Mouse (Mus musculus) hindbrain, embryonic 11.5 days (tissue): ENCODE data around the gene Reep6. TPM values are rescaled to one million over a fixed set of nuclear protein-coding genes. Genes with fewer than 3 reads are reported as not detected.
A peak's percentile ranks its signal among the peaks of the same experiment; 100 is the strongest.

Source experiments
- ATAC-seq: fragments of 200-750 bp; cut with Nextera tagmentation; 2 replicates; pipeline ENCODE4 v1.8.0; 2017; ENCODE audit warnings: mild to moderate bottlenecking, moderate TSS enrichment, moderate library complexity; ENCODE audit not compliant: low FRiP score
- DNase-seq: peaks from one replicate; pipeline ENCODE4 v3.0.0-alpha.2; 2015; ENCODE audit warnings: low spot score
- H3K27ac ChIP-seq: fragments of 300-500 bp; sonication (generic); 2 replicates; pipeline ENCODE4 v1.5.1; 2014; ENCODE audit warnings: mild to moderate bottlenecking, low read depth, low read length
- H3K27me3 ChIP-seq: fragments of 300-500 bp; sonication (generic); 2 replicates; pipeline ENCODE4 v1.6.1; 2014; ENCODE audit warnings: mild to moderate bottlenecking, low read length, moderate library complexity, mixed read lengths; ENCODE audit not compliant: control insufficient read depth, insufficient read depth
- H3K36me3 ChIP-seq: fragments of 300-500 bp; sonication (generic); 2 replicates; pipeline ENCODE4 v1.6.1; 2014; ENCODE audit warnings: mild to moderate bottlenecking, low read length, moderate library complexity, mixed read lengths; ENCODE audit not compliant: control insufficient read depth, insufficient read depth
- H3K4me1 ChIP-seq: fragments of 300-500 bp; sonication (generic); replicated peaks from 2 replicates; pipeline ENCODE4 v1.6.1; 2014; ENCODE audit warnings: low read length, mixed read lengths; ENCODE audit not compliant: control insufficient read depth, insufficient read depth
- H3K4me2 ChIP-seq: fragments of 300-500 bp; sonication (generic); replicated peaks from 2 replicates; pipeline ENCODE4 v1.6.1; 2014; ENCODE audit warnings: mild to moderate bottlenecking, low read depth, low read length
- H3K4me3 ChIP-seq: fragments of 300-500 bp; sonication (generic); 2 replicates; pipeline ENCODE4 v1.5.1; 2014; ENCODE audit warnings: low read depth, low read length
- H3K9ac ChIP-seq: fragments of 300-500 bp; sonication (generic); 2 replicates; pipeline ENCODE4 v1.6.1; 2014; ENCODE audit warnings: low read depth, low read length
- H3K9me3 ChIP-seq: fragments of 300-500 bp; sonication (generic); 2 replicates; pipeline ENCODE4 v1.6.1; 2016; ENCODE audit warnings: low read length; ENCODE audit not compliant: control insufficient read depth
- WGBS: fragments of 180-500 bp; shearing (Covaris S2); extraction: QIAGEN DNeasy Blood & Tissue Kit; methylation state at CpG from one replicate; pipeline ENCODE4 v1.1.7; 2014; 5-methylcytosine and 5-hydroxymethylcytosine counted together
- polyA plus RNA-seq: library from polyadenylated mRNA; unstranded; fragments of >200 nt; fragmentation: Nextera tagmentation; extraction: Ambion mirVana; gene quantifications from 2 replicates; pipeline ENCODE4 v1.2.1, GENCODE M21; 2014

The Reep6 gene
- polyA plus RNA-seq, 1 experiment from 2014 or later, result 3.7 TPM

DNA sequence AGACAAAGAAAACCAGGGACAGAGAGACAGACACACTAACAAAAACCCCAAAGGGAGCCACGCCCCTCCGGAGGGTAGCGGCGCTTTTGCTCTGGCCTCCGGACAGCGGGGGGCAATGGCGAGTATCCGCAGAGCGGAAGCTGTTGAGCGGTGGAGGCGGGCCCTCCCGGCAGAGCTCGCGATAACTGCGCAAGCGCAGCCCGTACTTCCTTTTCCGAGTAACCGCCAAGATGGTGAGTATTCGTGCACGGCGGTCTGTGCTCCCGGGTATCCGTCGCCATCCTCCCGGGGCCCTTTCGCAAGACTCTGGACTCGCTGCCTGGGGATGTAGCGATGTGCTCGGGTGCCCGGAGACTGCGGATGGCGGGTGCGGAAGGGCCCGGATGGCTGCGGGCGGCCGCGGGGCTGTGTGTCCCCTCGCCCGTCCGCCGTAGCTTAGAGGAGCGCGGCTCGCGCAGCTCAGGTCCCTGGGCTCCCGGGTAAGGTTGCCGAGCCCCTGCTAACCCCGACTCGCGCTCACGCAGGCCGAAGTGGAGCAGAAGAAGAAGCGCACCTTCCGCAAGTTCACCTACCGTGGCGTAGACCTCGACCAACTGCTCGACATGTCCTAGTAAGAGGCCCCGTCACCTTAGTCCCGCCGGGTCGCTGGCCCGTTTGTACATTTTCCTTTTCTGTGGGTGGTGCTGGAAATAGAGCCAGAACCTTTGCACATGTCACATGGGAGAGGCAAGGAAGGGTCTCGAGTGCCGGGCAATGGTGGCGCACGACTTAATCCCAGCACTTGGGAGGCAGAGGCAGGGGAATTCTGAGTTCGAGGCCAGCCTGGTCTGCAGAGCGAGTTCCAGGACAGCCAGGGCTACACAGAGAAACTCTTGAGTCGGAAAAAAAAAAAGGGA, 37.3 kb upstream of the Reep6 start, which contains the start of gene Rps15:
TSS of gene Rps15 (plus strand) at position 203 of the 896 bp plus-strand sequence.
- H3K27me3 ChIP-seq, result no peaks in the 10 kb centered on the region
- H3K9me3 ChIP-seq, result no peaks in the 10 kb centered on the region
- peak within 1 kb of the TSS; percentile 95 for H3K4me3 ChIP-seq
- ATAC-seq (peak; percentile 77), DNase-seq (peak; percentile 98)
- peaks cover 10% of the 10 kb centered on the region for H3K36me3 ChIP-seq
- WGBS, result under 1% methylated on average over 72 of the region's 72 CpGs
- peak within 1 kb of the TSS; percentile 96 for H3K4me2 ChIP-seq
- peak within 1 kb of the TSS; percentile 90 for H3K27ac ChIP-seq
- peak within 1 kb of the TSS; percentile 99 for H3K9ac ChIP-seq
- peaks cover 17% of the 10 kb centered on the region for H3K4me1 ChIP-seq

DNA sequence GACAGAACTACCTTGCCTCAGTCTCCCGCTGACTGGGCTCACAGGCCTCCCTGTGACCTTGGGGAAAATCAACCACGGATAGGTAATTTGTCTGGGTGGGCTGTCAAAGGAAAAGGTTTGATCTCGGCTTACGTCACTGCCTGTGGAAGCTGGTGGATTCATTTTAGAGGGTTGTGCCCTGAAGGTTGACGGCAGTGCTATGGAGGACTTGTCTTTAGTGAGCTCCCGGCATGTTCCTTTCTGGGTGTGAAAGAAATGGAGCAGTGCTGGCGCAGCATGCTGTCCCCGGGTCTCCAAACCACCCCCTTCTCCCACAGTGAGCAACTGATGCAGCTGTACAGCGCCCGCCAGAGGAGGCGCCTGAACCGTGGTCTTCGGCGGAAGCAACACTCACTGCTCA, 36.4 kb upstream of the Reep6 start:
- H3K36me3 ChIP-seq, result peaks cover 10% of the 10 kb centered on the region
- peaks cover 22% of the 10 kb centered on the region for H3K4me1 ChIP-seq
- ATAC-seq (no peak), DNase-seq (no peak)
- H3K9me3 ChIP-seq, result no peaks in the 10 kb centered on the region
- peak overlapping the region; percentile 99 for H3K9ac ChIP-seq
- WGBS, result 28% methylated on average over 14 of the region's 14 CpGs
- H3K27ac ChIP-seq, result peak overlapping the region; percentile 59
- H3K27me3 ChIP-seq, result no peaks in the 10 kb centered on the region
- H3K4me2 ChIP-seq, result peak overlapping the region; percentile 96
- peak overlapping the region; percentile 95 for H3K4me3 ChIP-seq

DNA sequence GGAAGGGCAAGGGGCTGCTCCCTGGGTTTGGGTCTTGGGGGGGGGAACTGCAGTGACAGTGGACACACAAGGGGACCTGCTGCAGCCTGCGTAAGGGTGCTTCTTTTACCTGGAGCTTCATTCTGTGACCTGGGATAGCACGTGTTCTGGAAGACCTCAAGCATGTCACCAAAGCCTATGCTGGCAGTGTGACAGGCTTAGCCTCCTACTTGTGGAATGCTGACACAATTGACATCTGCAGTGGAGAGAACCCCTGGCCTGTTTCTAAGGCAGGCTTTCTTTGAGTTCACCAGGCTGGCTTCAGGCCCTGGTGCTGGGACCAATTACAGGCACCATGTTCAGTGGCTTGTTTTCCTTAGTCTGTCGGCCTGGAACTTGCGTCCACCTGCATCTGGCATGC, 35.4 kb upstream of the Reep6 start:
- peaks cover 25% of the 10 kb centered on the region for H3K4me1 ChIP-seq
- no peak for ATAC-seq

DNA sequence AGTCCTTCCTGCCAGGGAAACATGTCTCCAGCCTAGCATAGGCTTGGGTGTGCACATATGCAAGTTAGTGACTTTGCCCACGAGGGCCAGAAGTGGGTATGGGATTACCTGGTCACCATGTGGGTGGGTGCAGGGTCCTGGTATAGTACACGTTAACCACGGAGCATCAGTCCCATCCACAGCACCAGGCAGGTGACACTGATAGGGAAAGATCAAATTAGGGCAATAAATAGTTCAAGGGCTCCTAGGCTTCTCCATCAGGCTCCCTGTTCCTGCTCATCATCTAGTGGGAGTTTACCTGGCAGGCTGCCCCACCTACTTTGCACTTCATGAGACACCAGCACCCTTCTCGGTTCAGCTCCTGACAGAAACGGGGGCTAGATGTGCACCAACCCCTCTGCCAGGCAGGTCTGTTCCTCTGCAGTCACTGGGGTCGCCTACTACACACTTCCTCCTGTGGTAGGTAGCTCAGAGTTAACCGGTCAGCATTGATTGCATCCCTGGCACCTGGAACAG, 34.9 kb upstream of the Reep6 start:
- Histone ChIP-seq H3K27me3 (no peaks in the 10 kb centered on the region), H3K9ac (no peak overlapping the region), H3K9me3 (no peaks in the 10 kb centered on the region), H3K4me3 (no peak overlapping the region), H3K27ac (peak overlapping the region; percentile 85; the same call in 1 of the 2 replicates), H3K4me1 (peaks cover 25% of the 10 kb centered on the region), H3K36me3 (peaks cover 10% of the 10 kb centered on the region), H3K4me2 (peak overlapping the region; percentile 68; the same call in 1 of the 2 replicates)
- 54% methylated on average over 7 of the region's 7 CpGs for WGBS
- DNase-seq, result no peak
- ATAC-seq, result no peak

More for the DNA sequence above, 35.4 kb upstream of the Reep6 start:
- H3K4me2 ChIP-seq, result no peak overlapping the region; the same call in 1 of the 2 replicates
- H3K27me3 ChIP-seq, result no peaks in the 10 kb centered on the region
- DNase-seq, result no peak
- no peak overlapping the region for H3K27ac ChIP-seq
- no peak overlapping the region for H3K9ac ChIP-seq
- peaks cover 10% of the 10 kb centered on the region for H3K36me3 ChIP-seq
- 85% methylated on average over 4 of the region's 4 CpGs for WGBS
- peak overlapping the region; percentile 10; the same call in 1 of the 2 replicates for H3K4me3 ChIP-seq
- no peaks in the 10 kb centered on the region for H3K9me3 ChIP-seq

DNA sequence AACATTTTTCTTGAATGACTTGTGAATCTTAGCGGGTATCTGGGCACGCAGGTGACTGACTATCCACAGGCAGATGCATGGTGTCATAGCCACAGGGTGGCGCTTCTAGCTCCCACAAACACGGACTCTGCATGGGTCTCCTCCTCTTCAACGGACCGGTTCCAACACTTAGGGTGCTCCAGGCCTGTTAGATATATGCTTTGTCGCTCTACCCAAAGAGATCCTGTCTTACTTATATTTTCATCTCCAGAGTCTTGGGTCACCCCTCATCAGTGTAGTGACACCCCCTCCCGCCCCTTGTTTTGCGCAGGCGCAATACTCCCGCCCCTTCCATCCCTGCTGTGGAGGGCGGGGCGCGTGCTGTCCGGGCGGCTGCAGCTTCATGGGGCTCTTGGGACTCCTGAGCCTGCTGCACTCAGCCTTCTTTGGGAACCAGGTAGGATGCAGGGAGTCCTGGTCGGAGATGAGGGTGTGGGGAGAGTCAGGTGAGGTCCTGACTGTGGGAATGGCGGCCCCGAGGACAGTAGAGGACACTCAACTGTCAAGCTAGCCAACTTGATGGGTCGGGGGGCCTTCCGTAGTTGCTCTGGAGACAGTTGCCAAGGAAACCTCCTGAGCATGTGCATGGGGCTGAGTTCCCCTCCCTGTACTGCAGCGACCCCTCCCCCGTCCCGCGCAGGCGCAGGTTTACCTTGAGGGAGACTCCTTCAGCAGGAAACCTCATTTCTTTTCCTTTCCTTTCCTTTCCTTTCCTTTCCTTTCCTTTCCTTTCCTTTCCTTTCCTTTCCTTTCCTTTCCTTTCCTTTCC, 33.9 kb upstream of the Reep6 start, which contains the start of gene Apc2:
TSS of gene Apc2 (plus strand) at position 360 of the 808 bp plus-strand sequence.
- peak within 1 kb of the TSS; percentile 68 for H3K4me2 ChIP-seq
- H3K4me3 ChIP-seq, result peak within 1 kb of the TSS; percentile 45
- H3K36me3 ChIP-seq, result peaks cover 10% of the 10 kb centered on the region
- 1% methylated on average over 26 of the region's 26 CpGs for WGBS
- H3K27ac ChIP-seq, result peak within 1 kb of the TSS; percentile 85
- peak within 1 kb of the TSS; percentile 59 for H3K9ac ChIP-seq
- H3K4me1 ChIP-seq, result peaks cover 25% of the 10 kb centered on the region
- ATAC-seq (peak; percentile 61), DNase-seq (peak; percentile 88)
- H3K9me3 ChIP-seq, result no peaks in the 10 kb centered on the region
- peaks cover 3% of the 10 kb centered on the region; the same call in 1 of the 2 replicates for H3K27me3 ChIP-seq

DNA sequence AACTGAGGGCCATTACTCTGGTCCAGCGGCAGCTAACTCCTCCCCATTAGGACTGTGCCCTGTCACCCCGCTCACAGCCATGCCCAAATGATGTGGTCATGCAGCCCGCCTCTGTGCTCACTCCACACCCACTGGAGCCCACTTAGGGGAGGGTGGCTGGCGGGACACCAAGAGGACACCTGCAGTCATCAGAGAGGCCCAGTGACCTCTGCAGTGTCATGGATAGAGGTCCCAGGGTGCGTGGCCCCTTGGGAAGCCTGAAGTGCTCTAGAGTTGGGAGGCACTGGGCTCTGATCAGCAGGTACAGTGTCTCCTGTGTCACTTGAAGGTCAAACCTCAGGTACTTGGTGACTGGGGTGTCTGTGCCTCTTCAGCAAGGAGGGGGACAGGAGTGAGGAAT, 32.9 kb upstream of the Reep6 start:
- H3K36me3 ChIP-seq, result peaks cover 10% of the 10 kb centered on the region
- H3K4me1 ChIP-seq, result peaks cover 28% of the 10 kb centered on the region
- peaks cover 3% of the 10 kb centered on the region; the same call in 1 of the 2 replicates for H3K27me3 ChIP-seq
- H3K4me2 ChIP-seq, result peak overlapping the region; percentile 68
- 79% methylated on average over 5 of the region's 5 CpGs for WGBS
- DNase-seq (no peak), ATAC-seq (no peak)
- peak overlapping the region; percentile 85 for H3K27ac ChIP-seq
- no peaks in the 10 kb centered on the region for H3K9me3 ChIP-seq
- H3K9ac ChIP-seq, result no peak overlapping the region
- no peak overlapping the region for H3K4me3 ChIP-seq

DNA sequence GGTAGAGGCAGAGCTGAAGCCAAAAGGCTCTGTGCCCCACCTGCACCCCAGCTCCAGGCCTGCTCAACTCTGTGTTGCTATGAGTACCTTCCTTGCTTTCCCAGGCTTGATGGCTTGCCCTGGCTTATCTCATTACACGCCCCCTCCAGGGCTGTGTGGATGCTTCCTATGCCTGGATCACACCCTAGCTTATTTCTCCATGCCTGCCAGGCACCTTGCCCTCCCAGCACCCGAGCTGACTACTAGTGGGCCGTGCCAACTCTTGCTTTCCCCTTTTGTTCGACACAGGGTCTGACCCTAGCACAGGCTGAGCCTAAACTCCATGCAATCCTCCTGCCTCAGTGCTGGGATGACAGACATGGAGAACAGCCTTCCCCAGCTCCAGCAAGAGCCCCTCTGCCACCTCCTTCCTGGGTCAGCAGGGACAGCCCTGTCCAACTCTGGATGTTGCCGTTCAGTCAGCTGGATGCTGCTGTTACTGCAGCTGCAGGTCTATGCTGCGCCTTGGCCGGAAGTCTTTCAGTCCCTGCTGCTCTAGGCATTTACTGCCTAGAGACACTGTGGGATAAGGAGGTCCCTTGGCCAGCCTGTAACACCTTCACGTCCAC, 32.1 kb upstream of the Reep6 start:
- Histone ChIP-seq H3K4me2 (no peak overlapping the region), H3K27ac (peak overlapping the region; percentile 36; the same call in 1 of the 2 replicates), H3K27me3 (peaks cover 3% of the 10 kb centered on the region; the same call in 1 of the 2 replicates), H3K9me3 (no peaks in the 10 kb centered on the region), H3K36me3 (peaks cover 10% of the 10 kb centered on the region), H3K4me3 (0 out of 2 replicates have a peak overlapping the region, but pooled peaks have one; percentile 2), H3K4me1 (peaks cover 34% of the 10 kb centered on the region), H3K9ac (peak overlapping the region; percentile 15; the same call in 1 of the 2 replicates)
- WGBS, result 80% methylated on average over 8 of the region's 8 CpGs
- ATAC-seq (no peak), DNase-seq (no peak)
